Mouse (Mus musculus) bone marrow, adult 2 months (tissue): ENCODE data around the gene Arf1.

Source experiments
- CTCF ChIP-seq: fragments of 200-500 bp; IDR thresholded peaks from 2 replicates; pipeline ENCODE4 v1.5.1; 2011; ENCODE audit warnings: low read length, control low read depth; ENCODE audit not compliant: control insufficient read depth, insufficient read depth
- POLR2A ChIP-seq: fragments of 200-500 bp; IDR thresholded peaks from 2 replicates; pipeline ENCODE4 v1.6.1; 2011; ENCODE audit warnings: low read depth, mild to moderate bottlenecking, control low read depth, low read length, borderline replicate concordance; ENCODE audit not compliant: control insufficient read depth

DNA sequence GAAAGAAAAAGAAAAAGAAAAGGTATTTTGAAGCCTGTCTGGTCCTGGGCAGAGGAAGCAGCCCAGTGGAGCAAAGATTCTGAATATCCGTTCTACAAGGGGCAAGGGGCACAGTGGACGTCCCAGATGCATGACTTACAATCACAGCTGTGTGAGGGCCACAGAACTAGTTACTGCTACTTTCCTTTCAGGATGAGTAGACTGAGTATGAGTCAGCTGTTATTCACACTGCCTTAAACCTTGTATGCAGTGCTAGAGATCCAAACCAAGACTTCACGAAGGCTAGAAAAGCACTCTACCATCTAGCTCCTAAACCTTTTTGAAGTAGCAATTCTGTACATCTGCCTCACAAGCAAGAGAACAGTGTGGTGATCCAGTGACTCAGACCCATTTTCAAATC lies 1.8 kb downstream of the Arf1 start:
- TF ChIP-seq POLR2A = no peak
- no peak for TF ChIP-seq CTCF
